Mouse (Mus musculus): ENCODE measurements around the gene Whrn.

DNA sequence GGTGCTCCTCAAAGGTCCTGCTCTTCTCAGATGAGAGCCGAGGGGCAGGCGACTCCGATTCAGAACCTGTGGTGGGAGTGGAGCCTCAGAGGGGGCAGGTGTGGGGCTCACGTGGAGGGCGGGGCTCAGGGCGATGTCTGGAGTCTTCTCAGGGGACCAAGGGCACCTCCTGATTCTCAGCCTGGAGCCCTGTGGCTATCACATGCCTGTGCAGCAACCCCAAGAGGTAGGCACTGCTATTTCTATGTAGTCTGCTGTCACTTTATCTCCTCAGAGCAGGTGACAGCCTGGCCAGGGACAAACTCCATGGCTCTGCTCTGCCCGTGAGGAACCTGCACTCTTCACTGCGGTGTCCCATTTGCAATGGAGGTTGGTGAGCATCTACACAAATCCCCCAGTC is 122.4 kb downstream of the Whrn start:
- TF ChIP-seq CTCF (IDR thresholded peaks at IDR 0.05; ENCODE audit: insufficient read depth, low read length) (no peak), POLR2A (IDR thresholded peaks at IDR 0.05; ENCODE audit: borderline replicate concordance, extremely low read depth, low read depth, low read length) (no peak)
